Mouse (Mus musculus): ENCODE results near the gene Cnot1. TPM values are rescaled to one million over a fixed set of nuclear protein-coding genes. Genes with fewer than 3 reads are reported as not detected.

Cnot1 gene
- total and polyA plus RNA-seq, 2 experiments from 2014 or later, result 25.4 to 141 TPM

GRCm38 (mm10) chr8:95698179-95698578 lies 109.1 kb downstream of the Cnot1 start:
- 47% methylated on average over 6 of the region's 6 CpGs for WGBS
- no peak for ATAC-seq
- H3K4me1 ChIP-seq (ENCODE audit: insufficient read depth, low read length), result peaks cover 22% of the 10 kb centered on the region
- no peak overlapping the region for H3K4me3 ChIP-seq (ENCODE audit: low read length)
- no peak overlapping the region for H3K9ac ChIP-seq (replicated peaks; ENCODE audit: low read length)
- H3K36me3 ChIP-seq (ENCODE audit: insufficient read depth, low read length), result no peaks in the 10 kb centered on the region
- no peak overlapping the region for H3K27ac ChIP-seq
- H3K4me2 ChIP-seq (ENCODE audit: low read depth, low read length), result no peak overlapping the region
- no peaks in the 10 kb centered on the region for H3K27me3 ChIP-seq (ENCODE audit: insufficient read depth, low read length)
- DNase-seq (ENCODE audit: low spot score), result no peak
- no peaks in the 10 kb centered on the region for H3K9me3 ChIP-seq (ENCODE audit: low read length)
- no peak for TF ChIP-seq CTCF (IDR thresholded peaks at IDR 0.05; ENCODE audit: low read depth)

DNA sequence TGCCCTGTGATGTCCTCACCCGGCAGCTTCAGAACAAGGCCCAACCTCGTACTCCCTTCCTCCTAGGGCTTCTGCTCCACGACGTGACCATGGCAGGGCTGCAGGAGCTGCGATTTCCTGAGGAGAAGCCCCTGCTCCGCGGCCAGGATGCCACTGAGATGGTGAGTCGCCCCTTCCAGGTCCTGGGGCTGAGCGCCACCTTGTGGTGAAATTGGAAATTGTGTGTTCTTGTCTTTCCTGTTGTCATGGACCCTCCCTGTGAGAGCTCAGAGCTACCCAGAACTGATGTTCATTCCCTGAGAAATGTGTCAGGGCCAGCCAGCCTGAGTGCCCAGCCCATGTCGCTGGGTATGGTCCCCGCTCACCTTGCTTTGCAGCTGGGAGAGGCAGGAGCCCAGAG lies 110.1 kb downstream of the Cnot1 start:
- H3K4me1 ChIP-seq (ENCODE audit: insufficient read depth, low read length), result peaks cover 16% of the 10 kb centered on the region
- DNase-seq (ENCODE audit: low spot score) (peak; percentile 95), ATAC-seq (peak; percentile 67)
- no peak overlapping the region for H3K4me3 ChIP-seq (ENCODE audit: low read length)
- no peaks in the 10 kb centered on the region for H3K9me3 ChIP-seq (ENCODE audit: low read length)
- H3K27ac ChIP-seq, result 0 out of 2 replicates have a peak overlapping the region, but pooled peaks have one; percentile 0
- no peaks in the 10 kb centered on the region for H3K27me3 ChIP-seq (ENCODE audit: insufficient read depth, low read length)
- no peaks in the 10 kb centered on the region for H3K36me3 ChIP-seq (ENCODE audit: insufficient read depth, low read length)
- TF ChIP-seq CTCF (IDR thresholded peaks at IDR 0.05; ENCODE audit: low read depth), result peak; percentile 99
- H3K9ac ChIP-seq (replicated peaks; ENCODE audit: low read length), result 0 out of 2 replicates have a peak overlapping the region, but pooled peaks have one; percentile 24
- 2% methylated on average over 11 of the region's 11 CpGs for WGBS
- H3K4me2 ChIP-seq (ENCODE audit: low read depth, low read length), result peak overlapping the region; percentile 30; the same call in 1 of the 2 replicates

DNA sequence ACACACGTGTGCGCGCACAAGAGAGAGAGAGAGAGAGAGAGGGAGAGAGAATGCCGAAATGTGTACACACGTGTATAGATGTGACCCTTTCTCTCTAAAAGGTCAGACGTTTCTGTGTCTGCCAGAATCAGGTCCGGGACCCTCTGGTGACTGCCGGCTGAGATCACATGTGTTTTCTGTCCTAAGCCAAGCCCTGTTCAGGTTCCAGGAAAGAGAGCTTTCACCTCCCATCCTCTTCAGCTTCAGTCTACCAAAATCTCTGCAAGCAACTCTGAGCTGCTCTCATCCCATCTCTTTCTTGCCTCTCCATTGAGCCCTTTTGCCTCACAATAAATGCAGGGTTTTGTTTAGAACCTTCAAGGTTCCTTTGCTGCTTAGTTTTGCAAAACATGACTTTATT lies 110.6 kb downstream of the Cnot1 start:
- H3K9me3 ChIP-seq (ENCODE audit: low read length), result no peaks in the 10 kb centered on the region
- TF ChIP-seq CTCF (IDR thresholded peaks at IDR 0.05; ENCODE audit: low read depth), result no peak
- H3K4me3 ChIP-seq (ENCODE audit: low read length), result no peak overlapping the region
- DNase-seq (ENCODE audit: low spot score) (no peak), ATAC-seq (no peak)
- WGBS, result 60% methylated on average over 7 of the region's 8 CpGs
- H3K36me3 ChIP-seq (ENCODE audit: insufficient read depth, low read length), result no peaks in the 10 kb centered on the region
- no peaks in the 10 kb centered on the region for H3K27me3 ChIP-seq (ENCODE audit: insufficient read depth, low read length)
- no peak overlapping the region for H3K9ac ChIP-seq (replicated peaks; ENCODE audit: low read length)
- peaks cover 16% of the 10 kb centered on the region for H3K4me1 ChIP-seq (ENCODE audit: insufficient read depth, low read length)
- H3K27ac ChIP-seq, result 0 out of 2 replicates have a peak overlapping the region, but pooled peaks have one; percentile 0
- peak overlapping the region; percentile 30; the same call in 1 of the 2 replicates for H3K4me2 ChIP-seq (ENCODE audit: low read depth, low read length)

DNA sequence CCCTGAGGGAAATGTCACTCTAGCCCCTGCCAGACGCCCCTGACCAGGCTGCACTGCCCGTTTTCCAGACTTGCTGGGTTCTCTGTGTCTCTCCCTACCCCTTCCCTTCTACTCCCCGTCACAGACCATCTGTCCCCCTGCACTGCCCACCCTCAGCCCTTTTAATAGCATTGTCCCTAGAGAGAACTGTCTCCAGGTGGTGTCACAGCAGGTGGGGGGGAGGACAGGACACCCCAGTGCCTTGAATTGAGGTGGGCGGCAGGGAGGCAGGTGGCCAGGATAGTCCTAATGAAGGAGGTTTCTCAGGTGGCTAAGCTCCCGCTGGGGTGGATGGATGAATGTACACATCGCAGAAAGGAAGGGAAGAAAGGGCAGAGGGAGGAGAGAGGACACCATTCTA lies 112.6 kb downstream of the Cnot1 start:
- H3K9ac ChIP-seq (replicated peaks; ENCODE audit: low read length), result no peak overlapping the region; the same call in 1 of the 2 replicates

GRCm38 (mm10) chr8:95690929-95691541 lies 116.2 kb downstream of the Cnot1 start:
- Histone ChIP-seq H3K36me3 (ENCODE audit: insufficient read depth, low read length) (no peaks in the 10 kb centered on the region), H3K4me2 (ENCODE audit: low read depth, low read length) (no peak overlapping the region), H3K27ac (no peak overlapping the region), H3K9me3 (ENCODE audit: low read length) (no peaks in the 10 kb centered on the region), H3K4me1 (ENCODE audit: insufficient read depth, low read length) (peaks cover 7% of the 10 kb centered on the region; the same call in 1 of the 2 replicates), H3K27me3 (ENCODE audit: insufficient read depth, low read length) (no peaks in the 10 kb centered on the region), H3K4me3 (ENCODE audit: low read length) (no peak overlapping the region), H3K9ac (replicated peaks; ENCODE audit: low read length) (no peak overlapping the region)
- no peak for TF ChIP-seq CTCF (IDR thresholded peaks at IDR 0.05; ENCODE audit: low read depth)
- no peak for DNase-seq (ENCODE audit: low spot score)
- 81% methylated on average over 13 of the region's 13 CpGs for WGBS
- no peak for ATAC-seq

More for the DNA sequence above, 112.6 kb downstream of the Cnot1 start:
- no peak for TF ChIP-seq CTCF (IDR thresholded peaks at IDR 0.05; ENCODE audit: low read depth)
- Histone ChIP-seq H3K27me3 (ENCODE audit: insufficient read depth, low read length) (no peaks in the 10 kb centered on the region), H3K4me1 (ENCODE audit: insufficient read depth, low read length) (peaks cover 7% of the 10 kb centered on the region; the same call in 1 of the 2 replicates), H3K9me3 (ENCODE audit: low read length) (no peaks in the 10 kb centered on the region), H3K4me2 (ENCODE audit: low read depth, low read length) (no peak overlapping the region), H3K27ac (no peak overlapping the region), H3K36me3 (ENCODE audit: insufficient read depth, low read length) (no peaks in the 10 kb centered on the region), H3K4me3 (ENCODE audit: low read length) (no peak overlapping the region)
- ATAC-seq (no peak), DNase-seq (ENCODE audit: low spot score) (no peak)
- 17% methylated on average over 6 of the region's 6 CpGs for WGBS

GRCm38 (mm10) chr8:95688073-95688672 lies 119.1 kb downstream of the Cnot1 start:
- 62% methylated on average over 10 of the region's 10 CpGs for WGBS
- no peaks in the 10 kb centered on the region for H3K9me3 ChIP-seq (ENCODE audit: low read length)
- ATAC-seq (no peak), DNase-seq (ENCODE audit: low spot score) (no peak)
- H3K27ac ChIP-seq, result no peak overlapping the region
- TF ChIP-seq CTCF (IDR thresholded peaks at IDR 0.05; ENCODE audit: low read depth), result 0 out of 2 replicates have a peak, but pooled peaks have one; percentile 2
- no peaks in the 10 kb centered on the region for H3K36me3 ChIP-seq (ENCODE audit: insufficient read depth, low read length)
- H3K27me3 ChIP-seq (ENCODE audit: insufficient read depth, low read length), result no peaks in the 10 kb centered on the region
- no peak overlapping the region for H3K4me3 ChIP-seq (ENCODE audit: low read length)
- no peaks in the 10 kb centered on the region for H3K4me1 ChIP-seq (ENCODE audit: insufficient read depth, low read length)
- no peak overlapping the region for H3K9ac ChIP-seq (replicated peaks; ENCODE audit: low read length)
- H3K4me2 ChIP-seq (ENCODE audit: low read depth, low read length), result no peak overlapping the region
